8 mouse cellular contexts compared by ENCODE assay signal in the genomic region with DNA sequence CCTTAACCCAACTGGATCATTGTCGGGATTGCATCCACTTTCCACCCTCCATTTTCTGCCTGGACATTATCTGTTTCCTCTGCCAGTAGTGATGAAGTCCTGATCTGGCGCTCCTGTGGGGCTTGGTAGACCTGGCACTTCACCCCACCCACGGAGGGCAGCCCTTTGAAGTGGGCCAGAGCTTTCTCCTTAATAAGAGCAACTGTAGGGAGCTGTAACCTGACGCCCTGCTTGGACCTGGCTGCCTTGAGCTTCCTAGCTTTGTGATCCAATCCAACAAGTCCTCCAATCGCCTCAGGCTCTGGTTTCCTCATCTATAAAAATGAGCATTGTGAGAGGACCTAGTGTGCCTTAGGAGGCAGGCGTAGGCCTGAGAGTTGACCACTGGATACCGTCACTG. TPM values are rescaled to one million over a fixed set of nuclear protein-coding genes. Genes with fewer than 3 reads are reported as not detected.
DNase-seq lines count a peak whose midpoint lies in the region; ATAC-seq and TF ChIP-seq lines count a peak whose summit lies in the region.
"Had no signal": no experiment of that assay in that cellular context is flagged by ENCODE, and none has a peak within 500 bp of the region (broad histone marks: within the 10 kb centered on the region; RNA-seq: fewer than 3 reads in every experiment).

No protein-coding gene starts in this region.

- peaks cover 69% of the 10 kb centered on the region for H3K79me2 ChIP-seq in C2C12 (ENCODE audit: control insufficient read depth, insufficient read depth)

- no peak overlapping the region for H3ac ChIP-seq in C2C12 (ENCODE audit: control insufficient read depth, insufficient read length, low read depth)

- DNase-seq in 3T3-L1 (ENCODE audit: low read depth, low spot score), result peak; percentile 22
- no peak for DNase-seq in hindbrain, embryonic 10.5 days (ENCODE audit: low spot score)
- no peak for DNase-seq in spleen, postnatal 4 days (ENCODE audit: low spot score in 2 of 2)
- DNase-seq in adrenal gland, postnatal 14 days, result no peak
- no peak for DNase-seq in heart, postnatal 14 days
- DNase-seq: right cerebral cortex, postnatal 4 days had no signal

- no peaks in the 10 kb centered on the region for H3K9me3 ChIP-seq in hindbrain, embryonic 10.5 days
- H3K9me3 ChIP-seq in liver, embryonic 16.5 days (replicated peaks; ENCODE audit: control insufficient read depth, low read length), result no peaks in the 10 kb centered on the region

- H3K4me2 ChIP-seq in liver, embryonic 16.5 days (ENCODE audit: low read depth, low read length), result peak overlapping the region; percentile 98; the same call in 1 of the 2 replicates

- H3K36me3 ChIP-seq in C2C12 (ENCODE audit: control insufficient read depth, insufficient read depth), result peaks cover 40% of the 10 kb centered on the region
- H3K36me3 ChIP-seq in hindbrain, embryonic 10.5 days, result peaks cover 37% of the 10 kb centered on the region
- H3K36me3 ChIP-seq in liver, embryonic 16.5 days (ENCODE audit: control insufficient read depth, insufficient read depth), result no peaks in the 10 kb centered on the region

- no peak overlapping the region for H3K9ac ChIP-seq in liver, embryonic 16.5 days (ENCODE audit: low read depth, low read length)

- no peak for TF ChIP-seq CTCF in C2C12 (IDR thresholded peaks at IDR 0.05; ENCODE audit: control insufficient read depth, insufficient read depth, insufficient read length)

- H3K4me1 ChIP-seq in hindbrain, embryonic 10.5 days (replicated peaks), result peaks cover 55% of the 10 kb centered on the region
- peaks cover 21% of the 10 kb centered on the region for H3K4me1 ChIP-seq in liver, embryonic 16.5 days (ENCODE audit: control insufficient read depth, low read depth, low read length)

- ATAC-seq in liver, embryonic 16.5 days (ENCODE audit: low read depth), result no peak

- intact Hi-C loops in heart, postnatal 14 days (cut with DNase I), result no loop called here

- H3K79me3 ChIP-seq in C2C12 (ENCODE audit: low read depth), result peaks cover 58% of the 10 kb centered on the region

- H3K27me3 ChIP-seq in C2C12 (ENCODE audit: control insufficient read depth, insufficient read depth, insufficient read length), result no peaks in the 10 kb centered on the region
- peaks cover 3% of the 10 kb centered on the region; the same call in 1 of the 2 replicates for H3K27me3 ChIP-seq in hindbrain, embryonic 10.5 days (ENCODE audit: insufficient read depth, poor library complexity, severe bottlenecking)
- no peaks in the 10 kb centered on the region for H3K27me3 ChIP-seq in liver, embryonic 16.5 days (ENCODE audit: control insufficient read depth, insufficient read depth, low read depth, low read length)

- peak overlapping the region; percentile 80 for H3K4me3 ChIP-seq in C2C12 (ENCODE audit: insufficient read depth, poor library complexity, severe bottlenecking)
- H3K4me3 ChIP-seq in hindbrain, embryonic 10.5 days, result peak overlapping the region; percentile 78
- 0 out of 2 replicates have a peak overlapping the region, but pooled peaks have one; percentile 3 for H3K4me3 ChIP-seq in liver, embryonic 16.5 days (ENCODE audit: low read depth, low read length)

- WGBS in hindbrain, embryonic 10.5 days, result 60% methylated on average over 7 of the region's 7 CpGs
- WGBS in liver, embryonic 16.5 days (ENCODE audit: insufficient replicate concordance), result 72% methylated on average over 7 of the region's 7 CpGs

- H3K27ac ChIP-seq in hindbrain, embryonic 10.5 days, result 0 out of 2 replicates have a peak overlapping the region, but pooled peaks have one; percentile 89
- no peak overlapping the region for H3K27ac ChIP-seq in liver, embryonic 16.5 days (ENCODE audit: low read length)

TF ChIP-seq in C2C12, 6 proteins besides CTCF, POLR2A, EP300 and RAD21:
- TF ChIP-seq MYOD1 (IDR thresholded peaks at IDR 0.05; ENCODE audit: control insufficient read depth, insufficient read length, low read depth) (no peak), USF1 (IDR thresholded peaks at IDR 0.05; ENCODE audit: low read depth) (no peak), FOSL1 (IDR thresholded peaks at IDR 0.05; ENCODE audit: insufficient read depth, low read length, poor library complexity, severe bottlenecking) (no peak), MAX (IDR thresholded peaks at IDR 0.05) (no peak), MYOG (IDR thresholded peaks at IDR 0.05; ENCODE audit: control insufficient read depth, extremely low read depth, insufficient read length) (no peak), CEBPB (IDR thresholded peaks at IDR 0.05; ENCODE audit: low read depth) (no peak)

RNA-seq across cellular contexts. Expression of gene Aacs, which starts 1.9 kb away (rescaled TPM):
- polyA plus RNA-seq in C2C12 (2012; fragmentation: generic; extraction: Trizol), result 53.3 TPM
- 63.4 and 73.4 TPM in 2 replicates for polyA plus RNA-seq in hindbrain, embryonic 10.5 days (2016; fragmentation: Nextera tagmentation; extraction: Ambion mirVana)
- 16.6 and 20.6 TPM in 2 replicates for polyA plus RNA-seq in liver, embryonic 16.5 days (2015; fragmentation: Nextera tagmentation; extraction: Ambion mirVana)
- total RNA-seq in adrenal gland, postnatal 14 days (2021), result 25.4 and 27.3 TPM in 2 replicates
- 1 to 10 TPM; 4.0 to 4.8 TPM for total RNA-seq in heart, postnatal 14 days (2021)

RNA-seq across cellular contexts. Expression of gene Bri3bp, which starts 36.2 kb away (rescaled TPM):
- polyA plus RNA-seq in C2C12 (2012; fragmentation: generic; extraction: Trizol), result 29.4 TPM
- polyA plus RNA-seq in hindbrain, embryonic 10.5 days (2016; fragmentation: Nextera tagmentation; extraction: Ambion mirVana), result 46.9 and 53.8 TPM in 2 replicates
- 18.4 and 20.3 TPM in 2 replicates for polyA plus RNA-seq in liver, embryonic 16.5 days (2015; fragmentation: Nextera tagmentation; extraction: Ambion mirVana)
- 24.0 and 27.9 TPM in 2 replicates for total RNA-seq in adrenal gland, postnatal 14 days (2021)
- total RNA-seq in heart, postnatal 14 days (2021), result 10 to 100 TPM; 48.0 to 62.4 TPM

RNA-seq across cellular contexts. Expression of gene Dhx37, which starts 43.6 kb away (rescaled TPM):
- 25.2 TPM for polyA plus RNA-seq in C2C12 (2012; fragmentation: generic; extraction: Trizol)
- 19.2 and 21.0 TPM in 2 replicates for polyA plus RNA-seq in hindbrain, embryonic 10.5 days (2016; fragmentation: Nextera tagmentation; extraction: Ambion mirVana)
- polyA plus RNA-seq in liver, embryonic 16.5 days (2015; fragmentation: Nextera tagmentation; extraction: Ambion mirVana), result 4.0 and 4.2 TPM in 2 replicates
- total RNA-seq in adrenal gland, postnatal 14 days (2021), result 14.6 and 15.7 TPM in 2 replicates
- total RNA-seq in heart, postnatal 14 days (2021), result 10 to 100 TPM; 10.8 to 11.5 TPM

RNA-seq across cellular contexts. Expression of gene Tmem132b, which starts 54.0 kb away (rescaled TPM):
- polyA plus RNA-seq in C2C12 (2012; fragmentation: generic; extraction: Trizol), result under 0.01 TPM
- 0.21 and 0.41 TPM in 2 replicates for polyA plus RNA-seq in hindbrain, embryonic 10.5 days (2016; fragmentation: Nextera tagmentation; extraction: Ambion mirVana)
- not detected in 2 replicates for polyA plus RNA-seq in liver, embryonic 16.5 days (2015; fragmentation: Nextera tagmentation; extraction: Ambion mirVana)
- 0.74 and 1.4 TPM in 2 replicates for total RNA-seq in adrenal gland, postnatal 14 days (2021)
- total RNA-seq in heart, postnatal 14 days (2021), result not detected

Comparison
In these comparisons a context has a peak if more than half of its experiments do, and no peak if none do; other contexts are left out.
1. H3K4me3 ChIP-seq: peak in every context shown above with its lines; median percentile 80 in C2C12; 78 in hindbrain, embryonic 10.5 days; 3 in liver, embryonic 16.5 days.